Mouse (Mus musculus): ENCODE measurements at regions not wholly inside any gene's neighbourhood (a gene's known extent, or its start where the extent isn't known, plus 50 kb on each side); places are given as distances from the start of the nearest gene placed in this dataset.

DNA sequence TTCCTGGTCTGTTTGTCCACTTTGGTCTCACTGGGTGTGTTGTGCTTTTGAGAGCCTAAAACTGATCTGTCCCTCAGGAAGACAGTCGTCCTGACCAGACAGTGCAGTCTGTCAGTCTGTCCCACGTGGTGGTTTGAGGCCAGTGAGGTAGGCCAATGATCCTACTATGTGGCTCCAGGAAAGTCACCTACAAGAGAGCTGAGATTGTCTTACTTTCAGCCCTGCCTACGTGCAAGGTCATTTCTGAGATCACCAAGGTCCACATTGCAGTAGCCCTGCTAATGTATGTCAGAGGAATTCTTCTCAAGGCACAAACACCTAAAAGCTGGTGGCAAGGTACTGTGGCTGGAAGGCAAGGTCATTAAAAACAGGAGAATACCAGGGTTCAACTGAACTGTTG, 53.9 kb upstream of the Armc2 start:
- DNase-seq (ENCODE audit: low spot score) = no peak
- H3K27ac ChIP-seq = peak overlapping the region; percentile 86
- peaks cover 9% of the 10 kb centered on the region for H3K27me3 ChIP-seq (ENCODE audit: insufficient read depth, poor library complexity, severe bottlenecking)
- no peak overlapping the region for H3K4me3 ChIP-seq
- WGBS = 36% methylated on average over 3 of the region's 3 CpGs
- H3K4me1 ChIP-seq (replicated peaks) = peaks cover 37% of the 10 kb centered on the region
- no peaks in the 10 kb centered on the region for H3K9me3 ChIP-seq
- H3K36me3 ChIP-seq = no peaks in the 10 kb centered on the region

DNA sequence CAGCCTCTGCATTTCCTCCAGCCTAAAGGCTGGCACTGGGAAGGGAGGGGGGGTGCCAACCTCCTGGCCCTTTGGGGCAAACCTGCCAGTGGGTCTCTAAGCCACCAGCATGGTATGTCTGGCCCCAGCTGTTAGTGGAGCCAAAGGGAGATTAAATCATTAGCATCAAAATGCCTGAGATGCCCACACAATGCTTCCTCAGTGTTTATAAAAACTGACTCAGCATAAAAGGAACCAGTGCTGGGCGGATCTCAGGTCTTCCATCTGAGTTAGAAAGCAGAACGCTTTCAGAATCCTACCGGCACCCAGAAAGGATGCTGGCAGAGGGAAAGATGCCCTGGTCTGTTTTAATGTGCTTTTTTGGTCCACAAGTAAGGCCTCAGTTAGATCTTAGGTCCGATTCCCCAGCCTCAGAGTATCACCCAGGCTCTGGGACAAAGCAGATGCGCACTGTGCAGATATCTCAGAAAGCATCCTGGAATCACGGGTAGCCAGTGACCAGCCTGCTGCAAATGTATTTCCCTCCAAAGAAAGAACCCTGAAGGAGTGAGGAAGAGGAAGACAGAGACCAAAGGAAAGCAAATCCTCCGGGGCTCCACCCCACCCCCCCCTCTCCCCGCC, 53.3 kb upstream of the Armc2 start:
- peaks cover 37% of the 10 kb centered on the region for H3K4me1 ChIP-seq (replicated peaks)
- no peaks in the 10 kb centered on the region for H3K9me3 ChIP-seq
- H3K27me3 ChIP-seq (ENCODE audit: insufficient read depth, poor library complexity, severe bottlenecking) = peaks cover 9% of the 10 kb centered on the region
- H3K4me3 ChIP-seq = peak overlapping the region; percentile 28
- no peaks in the 10 kb centered on the region for H3K36me3 ChIP-seq
- DNase-seq (ENCODE audit: low spot score) = peak; percentile 51
- peak overlapping the region; percentile 86 for H3K27ac ChIP-seq
- WGBS = 21% methylated on average over 8 of the region's 8 CpGs

DNA sequence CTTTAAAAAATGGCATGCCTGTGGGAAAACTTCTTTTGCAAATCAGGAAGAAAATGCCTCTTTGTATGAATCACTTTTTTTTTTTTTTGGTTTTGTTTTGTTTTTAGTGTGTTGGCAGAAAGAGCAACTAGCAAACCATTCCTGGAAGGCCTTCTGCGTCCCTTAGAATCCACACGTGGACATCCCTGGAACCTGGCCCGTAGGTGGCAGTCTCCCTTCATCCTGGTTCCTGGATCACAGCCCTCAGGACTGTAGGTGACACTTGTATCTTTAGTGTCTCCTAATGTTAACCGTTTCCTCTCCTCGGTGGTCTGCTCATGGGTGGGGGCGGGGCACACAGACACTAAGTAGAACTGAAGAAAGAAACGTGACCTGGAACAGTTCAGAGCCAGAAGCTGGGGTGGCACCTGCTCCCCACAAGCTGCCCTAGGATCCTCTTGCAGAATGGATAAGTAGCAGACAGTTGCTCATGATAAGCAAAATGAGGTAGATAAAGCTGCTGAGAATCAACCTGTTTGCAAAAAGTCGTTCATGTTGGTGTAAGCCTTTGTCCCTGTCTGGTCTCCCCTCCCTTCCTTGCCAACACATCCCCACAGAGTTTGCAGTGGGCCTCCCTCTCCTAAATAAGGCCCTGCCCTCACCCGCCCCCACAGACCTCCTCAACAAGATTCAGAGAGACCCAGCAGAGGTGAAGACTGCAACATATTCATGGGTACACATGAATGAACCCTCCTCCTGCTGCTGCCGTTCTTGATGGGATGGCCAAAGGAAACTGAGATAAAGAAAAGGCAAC, 52.6 kb upstream of the Armc2 start:
- H3K27ac ChIP-seq = peak overlapping the region; percentile 86

DNA sequence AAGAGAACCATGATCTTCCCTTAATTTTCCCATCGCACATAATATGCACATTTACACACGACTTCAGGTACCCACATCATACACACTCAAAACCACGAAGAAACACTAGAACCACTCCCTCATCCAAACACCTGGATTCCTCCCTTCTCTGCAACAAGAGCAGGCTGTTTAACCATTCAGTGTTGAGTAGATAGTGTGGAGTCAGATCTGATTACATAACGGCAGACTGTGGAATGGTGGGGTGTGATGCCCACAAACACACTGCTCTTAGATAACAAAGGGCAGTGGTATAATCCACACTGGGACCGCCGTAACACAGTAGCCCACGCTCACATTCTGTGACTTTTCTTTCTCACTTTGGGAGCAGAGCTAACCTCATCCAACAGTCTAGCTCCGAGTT, 51.5 kb upstream of the Armc2 start:
- 93% methylated on average over 8 of the region's 8 CpGs for WGBS
- Histone ChIP-seq H3K4me1 (replicated peaks) (peaks cover 38% of the 10 kb centered on the region), H3K27me3 (ENCODE audit: insufficient read depth, poor library complexity, severe bottlenecking) (peaks cover 9% of the 10 kb centered on the region; the same call in 1 of the 2 replicates), H3K27ac (no peak overlapping the region), H3K36me3 (no peaks in the 10 kb centered on the region), H3K9me3 (no peaks in the 10 kb centered on the region), H3K4me3 (no peak overlapping the region)
- no peak for DNase-seq (ENCODE audit: low spot score)

More for the DNA sequence above, 52.6 kb upstream of the Armc2 start:
- WGBS = 21% methylated on average over 10 of the region's 10 CpGs
- Histone ChIP-seq H3K9me3 (no peaks in the 10 kb centered on the region), H3K27me3 (ENCODE audit: insufficient read depth, poor library complexity, severe bottlenecking) (peaks cover 9% of the 10 kb centered on the region), H3K4me3 (peak overlapping the region; percentile 28), H3K4me1 (replicated peaks) (peaks cover 37% of the 10 kb centered on the region), H3K36me3 (no peaks in the 10 kb centered on the region)
- DNase-seq (ENCODE audit: low spot score) = peak; percentile 35

DNA sequence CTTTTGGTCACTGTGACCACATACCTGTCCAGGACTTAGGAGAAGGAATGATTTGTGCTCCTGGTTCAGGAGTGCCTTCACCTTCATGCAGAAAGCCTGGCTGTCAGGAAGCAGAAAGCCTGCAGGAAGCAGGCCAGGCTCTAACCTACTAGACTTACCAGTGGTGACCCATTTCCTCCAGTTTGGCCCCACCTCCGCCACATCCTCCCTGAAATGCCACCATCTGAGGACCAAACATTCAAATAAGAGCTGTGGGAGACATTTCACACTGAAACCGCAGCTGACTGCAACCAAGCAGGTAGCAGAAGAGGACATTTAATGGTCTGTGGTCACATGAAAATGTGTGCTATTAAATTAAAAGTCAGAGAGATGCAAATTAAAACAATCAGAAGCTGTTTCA, 50.3 kb upstream of the Armc2 start:
- Histone ChIP-seq H3K27ac (no peak overlapping the region), H3K9me3 (no peaks in the 10 kb centered on the region), H3K27me3 (ENCODE audit: insufficient read depth, poor library complexity, severe bottlenecking) (peaks cover 9% of the 10 kb centered on the region; the same call in 1 of the 2 replicates), H3K36me3 (no peaks in the 10 kb centered on the region), H3K4me3 (no peak overlapping the region), H3K4me1 (replicated peaks) (peaks cover 39% of the 10 kb centered on the region)
- WGBS = 81% methylated on average over 2 of the region's 2 CpGs
- no peak for DNase-seq (ENCODE audit: low spot score)
